Mouse (Mus musculus): ENCODE data around the gene Cib4. TPM values are rescaled to one million over a fixed set of nuclear protein-coding genes. Genes with fewer than 3 reads are reported as not detected.

Cib4 gene
- total RNA-seq, 2 experiments from 2014 or later = not detected

GRCm38 (mm10) chr5:30522406-30522805, 23.2 kb downstream of the Cib4 start:
- TF ChIP-seq CTCF (conservative IDR thresholded peaks at IDR 0.05) = no peak
- DNase-seq (ENCODE audit: low spot score in 2 of 2) = no peak
- H3K4me3 ChIP-seq = no peak overlapping the region
- no peak overlapping the region for H3K27ac ChIP-seq

DNA sequence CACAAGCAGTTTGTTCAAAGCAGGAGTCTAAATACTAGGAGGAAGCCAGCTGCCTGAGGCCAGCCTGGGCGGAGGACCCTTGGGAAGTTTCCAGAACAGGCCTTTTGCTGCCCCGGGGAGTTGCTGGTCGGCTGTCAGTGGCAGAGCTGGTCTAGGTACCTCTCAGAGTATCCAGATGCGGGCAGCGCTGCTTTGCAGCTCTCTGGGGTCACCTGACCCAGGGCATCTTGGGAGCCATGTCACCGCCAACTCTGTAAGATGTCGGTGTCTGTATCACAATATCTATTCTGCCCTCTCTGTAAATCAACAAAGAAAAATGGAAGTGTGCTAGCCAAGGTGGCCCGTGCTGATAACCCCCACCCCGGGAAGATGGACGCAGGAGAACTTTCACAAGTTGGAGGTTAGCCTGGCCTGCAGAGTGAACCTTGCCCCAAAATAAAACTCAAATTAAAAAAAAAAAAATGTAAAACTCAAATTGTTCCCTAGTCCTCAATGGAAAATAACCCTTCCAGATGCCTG, 25.4 kb downstream of the Cib4 start:
- 0 out of 2 replicates have a peak, but pooled peaks have one; percentile 10 for TF ChIP-seq CTCF (conservative IDR thresholded peaks at IDR 0.05)
- no peak overlapping the region for H3K27ac ChIP-seq
- H3K4me3 ChIP-seq = no peak overlapping the region
- no peak for DNase-seq (ENCODE audit: low spot score in 2 of 2)

GRCm38 (mm10) chr5:30519494-30519893, 26.1 kb downstream of the Cib4 start:
- H3K27ac ChIP-seq = no peak overlapping the region
- no peak for DNase-seq (ENCODE audit: low spot score in 2 of 2)
- no peak for TF ChIP-seq CTCF (conservative IDR thresholded peaks at IDR 0.05)

GRCm38 (mm10) chr5:30518547-30518946, 27.1 kb downstream of the Cib4 start:
- no peak overlapping the region for H3K4me3 ChIP-seq
- no peak for TF ChIP-seq CTCF (conservative IDR thresholded peaks at IDR 0.05)
- no peak for DNase-seq (ENCODE audit: low spot score in 2 of 2)
- no peak overlapping the region for H3K27ac ChIP-seq

More at GRCm38 (mm10) chr5:30519494-30519893, 26.1 kb downstream of the Cib4 start:
- H3K4me3 ChIP-seq = no peak overlapping the region

DNA sequence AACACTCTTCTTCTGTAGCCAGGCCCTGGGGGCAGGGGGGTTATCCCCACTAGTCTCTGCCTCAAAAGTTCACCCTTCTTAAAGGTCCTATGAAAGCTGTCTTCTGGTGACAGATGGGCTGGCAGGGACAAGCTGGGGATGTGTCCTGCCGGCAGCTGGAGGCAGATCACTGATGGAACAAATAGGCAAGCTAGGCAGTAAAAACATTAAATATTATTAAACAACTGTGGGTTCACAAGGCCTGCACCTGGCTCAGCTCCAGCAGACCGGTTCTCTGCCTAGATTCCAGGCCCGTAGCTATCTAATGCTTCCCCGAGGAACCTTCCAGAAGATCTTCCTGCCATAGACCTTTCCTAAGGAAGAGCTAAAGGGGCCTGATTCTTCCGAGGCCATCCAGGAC, 27.5 kb downstream of the Cib4 start:
- H3K27ac ChIP-seq = no peak overlapping the region
- DNase-seq (ENCODE audit: low spot score in 2 of 2) = no peak
- TF ChIP-seq CTCF (conservative IDR thresholded peaks at IDR 0.05) = no peak
- H3K4me3 ChIP-seq = no peak overlapping the region

DNA sequence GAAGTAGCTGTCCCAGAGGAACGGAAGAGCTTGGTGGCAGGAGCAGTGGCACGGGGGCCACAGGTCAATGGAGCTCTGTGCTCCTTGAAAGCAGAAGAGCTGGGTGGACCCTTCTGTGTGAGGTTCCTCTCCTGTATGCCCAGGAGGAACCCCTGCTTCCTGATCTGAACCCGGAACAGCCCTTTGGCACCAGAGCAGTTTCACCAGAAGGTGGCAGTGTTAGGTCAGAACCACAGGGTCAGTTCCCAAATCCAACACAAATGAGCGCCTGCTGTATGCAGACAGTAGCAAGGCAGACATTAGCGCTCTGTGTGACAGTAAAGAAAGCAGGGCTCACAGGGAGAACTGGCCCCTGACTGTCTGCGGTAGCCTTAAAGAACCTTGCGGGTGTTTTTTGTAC, 29.3 kb downstream of the Cib4 start:
- peak in 1 of 2 experiments; percentile 63 for DNase-seq (ENCODE audit: low spot score in 2 of 2)
- H3K27ac ChIP-seq = no peak overlapping the region
- peak; percentile 89 for TF ChIP-seq CTCF (conservative IDR thresholded peaks at IDR 0.05)
- no peak overlapping the region for H3K4me3 ChIP-seq

GRCm38 (mm10) chr5:30513111-30513510, 32.5 kb downstream of the Cib4 start:
- no peak for TF ChIP-seq CTCF (conservative IDR thresholded peaks at IDR 0.05)
- no peak for DNase-seq (ENCODE audit: low spot score in 2 of 2)
- Histone ChIP-seq H3K4me3 (no peak overlapping the region), H3K27ac (no peak overlapping the region)

GRCm38 (mm10) chr5:30497299-30497698, 48.3 kb downstream of the Cib4 start:
- Histone ChIP-seq H3K4me3 (no peak overlapping the region), H3K27ac (no peak overlapping the region)
- no peak for TF ChIP-seq CTCF (conservative IDR thresholded peaks at IDR 0.05)
- DNase-seq (ENCODE audit: low spot score in 2 of 2) = no peak

DNA sequence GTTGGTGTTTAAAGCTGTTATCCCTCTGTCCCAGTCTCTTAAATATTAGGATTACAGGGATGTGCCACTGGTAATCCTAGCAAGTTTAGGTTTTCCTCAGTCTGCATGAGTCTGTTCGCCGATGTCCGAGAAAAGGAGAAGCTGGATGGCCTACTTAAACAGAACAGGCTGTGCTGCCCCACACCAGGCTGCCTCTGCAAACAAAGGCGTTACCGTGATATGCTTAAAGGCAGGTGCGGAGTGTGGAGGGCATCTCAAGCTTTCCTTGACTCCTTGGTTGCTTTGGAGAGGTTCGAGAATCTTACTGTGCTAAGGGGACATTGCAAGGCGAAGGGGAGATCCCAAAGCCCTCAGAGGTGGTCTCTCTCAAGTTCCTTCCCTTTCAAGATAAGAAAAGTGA, 48.8 kb downstream of the Cib4 start:
- Histone ChIP-seq H3K4me3 (no peak overlapping the region), H3K27ac (no peak overlapping the region)
- DNase-seq (ENCODE audit: low spot score in 2 of 2) = no peak
- TF ChIP-seq CTCF (conservative IDR thresholded peaks at IDR 0.05) = no peak

- TF ChIP-seq CTCF (conservative IDR thresholded peaks at IDR 0.05) = no peak
- Histone ChIP-seq H3K27ac (no peak overlapping the region), H3K4me3 (no peak overlapping the region)
- DNase-seq (ENCODE audit: low spot score in 2 of 2) = no peak
Observed at GRCm38 (mm10) chr5:30495288-30495687, 50.3 kb downstream of the Cib4 start.

GRCm38 (mm10) chr5:30494606-30495005, 51.0 kb downstream of the Cib4 start:
- no peak overlapping the region for H3K4me3 ChIP-seq
- no peak for DNase-seq (ENCODE audit: low spot score in 2 of 2)
- H3K27ac ChIP-seq = no peak overlapping the region
- TF ChIP-seq CTCF (conservative IDR thresholded peaks at IDR 0.05) = no peak

- no peak for DNase-seq (ENCODE audit: low spot score in 2 of 2)
- TF ChIP-seq CTCF (conservative IDR thresholded peaks at IDR 0.05) = no peak
- no peak overlapping the region for H3K4me3 ChIP-seq
- H3K27ac ChIP-seq = no peak overlapping the region
Observed at GRCm38 (mm10) chr5:30493723-30494122, 51.9 kb downstream of the Cib4 start.

DNA sequence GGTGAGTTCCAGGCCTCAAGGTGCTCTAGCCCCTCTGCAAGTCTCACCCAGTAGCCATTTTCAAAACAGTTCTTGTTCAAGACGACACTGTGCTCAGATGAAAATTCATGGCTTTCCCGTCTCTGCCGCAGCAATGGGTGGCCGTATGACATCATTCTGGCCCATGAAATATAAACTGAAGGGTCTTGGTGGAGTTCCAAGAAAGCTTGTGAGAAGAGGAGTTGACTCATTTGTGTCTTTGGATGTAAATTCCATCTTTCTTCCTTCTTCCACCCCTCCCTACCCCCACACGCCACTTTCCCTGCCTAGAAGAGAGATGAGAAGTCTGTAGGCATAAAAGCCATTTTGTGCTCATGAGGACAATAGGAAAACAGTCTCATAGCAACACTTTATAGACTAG, 54.8 kb downstream of the Cib4 start:
- no peak overlapping the region for H3K27ac ChIP-seq
- H3K4me3 ChIP-seq = no peak overlapping the region
- no peak for DNase-seq (ENCODE audit: low spot score in 2 of 2)
- TF ChIP-seq CTCF (conservative IDR thresholded peaks at IDR 0.05) = no peak

DNA sequence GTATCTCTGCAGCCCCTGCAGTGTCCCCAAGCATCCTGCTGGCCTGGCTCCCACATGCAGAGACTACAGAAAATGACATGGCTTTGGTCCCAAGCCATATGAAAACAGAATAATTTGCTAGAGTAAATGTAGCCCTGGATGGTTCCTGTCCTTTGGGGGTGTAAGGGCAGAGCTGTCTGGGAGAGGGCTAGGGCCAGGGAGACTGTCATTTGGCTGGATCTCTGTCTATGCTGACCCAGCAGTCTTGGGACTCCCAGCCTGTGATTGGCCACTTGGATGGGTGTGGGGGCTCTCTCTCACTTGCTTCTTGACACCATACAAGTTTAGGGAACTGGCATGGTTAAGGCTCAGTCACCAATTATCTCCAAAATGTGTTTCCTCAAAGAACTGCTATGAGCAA, 55.4 kb downstream of the Cib4 start:
- H3K4me3 ChIP-seq = no peak overlapping the region
- H3K27ac ChIP-seq = no peak overlapping the region
- TF ChIP-seq CTCF (conservative IDR thresholded peaks at IDR 0.05) = no peak
- no peak for DNase-seq (ENCODE audit: low spot score in 2 of 2)

DNA sequence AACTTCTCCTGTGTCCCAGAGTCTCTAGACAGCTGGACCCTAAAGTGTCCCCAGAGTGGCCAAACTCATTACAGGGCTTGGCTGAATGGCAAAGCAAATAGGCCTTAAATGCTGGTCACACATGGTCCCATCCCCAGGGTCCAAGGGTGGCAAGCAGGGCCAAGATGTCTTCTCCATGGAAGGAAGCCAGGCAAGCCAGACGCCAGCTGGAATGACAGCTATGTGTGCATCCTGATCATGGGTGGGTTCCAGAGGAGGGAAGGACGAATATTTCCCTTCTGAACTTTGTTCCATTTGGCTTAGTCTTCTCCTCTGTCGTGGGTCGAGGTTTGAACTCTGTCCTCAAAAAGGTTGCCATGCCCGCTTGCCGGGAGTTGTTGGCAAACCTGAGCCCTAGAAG, 60.5 kb downstream of the Cib4 start:
- DNase-seq (ENCODE audit: low spot score in 2 of 2) = no peak
- no peak overlapping the region for H3K4me3 ChIP-seq
- H3K27ac ChIP-seq = no peak overlapping the region
- no peak for TF ChIP-seq CTCF (conservative IDR thresholded peaks at IDR 0.05)
